Mouse (Mus musculus): ENCODE results near the gene Bmp5. TPM values are rescaled to one million over a fixed set of nuclear protein-coding genes. Genes with fewer than 3 reads are reported as not detected.
A peak's percentile ranks its signal among the peaks of the same experiment; 100 is the strongest.

Bmp5 gene
- polyA plus RNA-seq (2014; fragmentation: Nextera tagmentation; extraction: Ambion mirVana), result 0.50 and 3.7 TPM in 2 replicates

DNA sequence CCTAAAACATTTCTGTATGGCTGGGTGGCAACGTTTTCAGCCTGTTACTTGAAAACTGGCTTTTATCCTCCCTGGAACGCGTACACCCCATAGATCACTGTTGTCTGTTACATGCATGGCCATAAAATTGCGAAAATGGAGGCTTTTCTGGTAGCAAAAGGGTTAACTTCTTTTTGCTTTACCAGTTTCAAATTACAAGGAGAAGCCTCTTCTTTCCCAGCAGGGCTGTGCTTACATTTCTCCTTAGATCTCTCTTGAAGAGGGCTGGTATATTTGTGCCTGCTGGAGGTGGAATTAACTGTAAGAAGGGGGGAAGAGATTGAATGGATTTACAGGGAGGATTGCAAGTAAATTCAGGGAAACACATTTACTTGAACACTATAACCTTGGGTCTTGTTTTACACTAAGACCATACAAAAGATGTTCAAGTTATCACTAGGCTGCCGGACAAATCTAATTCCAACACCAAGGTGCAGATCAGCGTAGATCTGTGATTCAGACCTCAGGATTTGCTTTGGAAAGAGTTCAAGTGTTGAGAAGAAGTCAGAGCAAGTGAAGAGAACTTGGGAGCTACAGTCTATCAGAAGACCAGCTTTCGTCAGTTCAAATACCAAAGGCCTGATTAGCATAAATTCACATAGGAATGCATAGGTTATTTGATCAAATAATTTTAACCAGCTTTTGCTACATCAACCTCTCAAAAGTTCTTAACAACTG lies at the start of gene Bmp5:
Gene Bmp5 (plus strand): TSS at position 236 of the 717 bp plus-strand sequence.
- H3K27me3 ChIP-seq (ENCODE audit: control insufficient read depth, insufficient read depth, low read length), result no peaks in the 10 kb centered on the region
- H3K4me1 ChIP-seq (ENCODE audit: control insufficient read depth, insufficient read depth, low read length), result no peaks in the 10 kb centered on the region; the same call in 1 of the 2 replicates
- H3K4me3 ChIP-seq (replicated peaks; ENCODE audit: low read depth, low read length), result no peak within 1 kb of the TSS
- ATAC-seq (ENCODE audit: low FRiP score, low TSS enrichment) (no peak), DNase-seq (peak; percentile 25)
- H3K36me3 ChIP-seq (ENCODE audit: control insufficient read depth, insufficient read depth, low read length), result no peaks in the 10 kb centered on the region
- no peak within 1 kb of the TSS for H3K4me2 ChIP-seq (ENCODE audit: low read length)
- no peaks in the 10 kb centered on the region for H3K9me3 ChIP-seq (ENCODE audit: control insufficient read depth, low read length)
- no peak within 1 kb of the TSS for H3K27ac ChIP-seq (replicated peaks; ENCODE audit: low read depth, low read length)
- WGBS, result 26% methylated on average over 7 of the region's 7 CpGs
- no peak within 1 kb of the TSS for H3K9ac ChIP-seq (replicated peaks; ENCODE audit: low read length)

DNA sequence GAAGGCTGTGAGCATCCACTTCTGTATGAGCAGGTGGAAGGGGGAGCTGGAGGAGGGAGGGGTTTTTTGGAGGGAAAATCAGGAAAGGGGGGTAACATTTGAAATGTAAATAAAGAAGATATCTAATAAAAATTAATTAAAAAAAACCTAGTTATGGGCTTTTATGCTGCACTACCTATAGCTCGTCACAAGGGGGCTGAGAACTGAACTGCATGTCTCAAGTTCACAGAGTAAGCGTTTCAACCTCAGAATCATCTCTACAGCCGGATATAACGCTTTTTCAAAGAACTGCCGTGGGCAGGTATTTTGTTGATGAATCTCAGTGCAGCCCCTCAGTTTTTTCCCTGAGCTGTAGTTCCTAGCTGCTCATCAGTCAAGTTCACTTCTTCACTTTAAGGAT lies 15.1 kb upstream of the Bmp5 start:
- WGBS, result 32% methylated on average over 5 of the region's 5 CpGs
- no peaks in the 10 kb centered on the region for H3K36me3 ChIP-seq (ENCODE audit: control insufficient read depth, insufficient read depth, low read length)
- DNase-seq, result peak; percentile 67
- no peaks in the 10 kb centered on the region for H3K27me3 ChIP-seq (ENCODE audit: control insufficient read depth, insufficient read depth, low read length)
- H3K4me3 ChIP-seq (replicated peaks; ENCODE audit: low read depth, low read length), result no peak overlapping the region
- no peaks in the 10 kb centered on the region for H3K4me1 ChIP-seq (ENCODE audit: control insufficient read depth, insufficient read depth, low read length)
- no peak overlapping the region for H3K27ac ChIP-seq (replicated peaks; ENCODE audit: low read depth, low read length)
- no peak overlapping the region for H3K4me2 ChIP-seq (ENCODE audit: low read length)
- ATAC-seq (ENCODE audit: low FRiP score, low TSS enrichment), result no peak
- no peaks in the 10 kb centered on the region for H3K9me3 ChIP-seq (ENCODE audit: control insufficient read depth, low read length)
- H3K9ac ChIP-seq (replicated peaks; ENCODE audit: low read length), result no peak overlapping the region

DNA sequence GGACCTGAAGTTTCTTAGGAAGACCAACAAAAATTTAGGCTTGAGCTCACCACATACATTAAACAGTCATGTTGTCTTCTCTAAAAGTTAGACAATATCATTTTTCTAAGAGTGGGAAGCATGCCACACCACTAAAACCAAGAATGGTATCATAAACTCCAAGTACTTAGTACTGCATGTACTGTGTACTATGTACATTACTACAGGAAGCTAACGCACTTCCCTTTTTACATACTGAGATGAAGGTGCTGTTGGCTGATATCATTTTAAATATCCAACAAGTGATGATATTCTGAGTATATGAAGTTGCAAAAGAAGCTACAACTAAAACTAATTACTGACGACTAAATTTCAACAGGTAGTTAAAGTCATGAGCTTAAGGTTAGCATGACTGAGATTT lies 13.6 kb upstream of the Bmp5 start:
- Histone ChIP-seq H3K27me3 (ENCODE audit: control insufficient read depth, insufficient read depth, low read length) (no peaks in the 10 kb centered on the region), H3K27ac (replicated peaks; ENCODE audit: low read depth, low read length) (no peak overlapping the region), H3K36me3 (ENCODE audit: control insufficient read depth, insufficient read depth, low read length) (no peaks in the 10 kb centered on the region), H3K9ac (replicated peaks; ENCODE audit: low read length) (no peak overlapping the region), H3K4me1 (ENCODE audit: control insufficient read depth, insufficient read depth, low read length) (no peaks in the 10 kb centered on the region), H3K9me3 (ENCODE audit: control insufficient read depth, low read length) (no peaks in the 10 kb centered on the region), H3K4me2 (ENCODE audit: low read length) (no peak overlapping the region), H3K4me3 (replicated peaks; ENCODE audit: low read depth, low read length) (no peak overlapping the region)
- no peak for ATAC-seq (ENCODE audit: low FRiP score, low TSS enrichment)
- WGBS, result 95% methylated on average over 2 of the region's 2 CpGs
- no peak for DNase-seq

DNA sequence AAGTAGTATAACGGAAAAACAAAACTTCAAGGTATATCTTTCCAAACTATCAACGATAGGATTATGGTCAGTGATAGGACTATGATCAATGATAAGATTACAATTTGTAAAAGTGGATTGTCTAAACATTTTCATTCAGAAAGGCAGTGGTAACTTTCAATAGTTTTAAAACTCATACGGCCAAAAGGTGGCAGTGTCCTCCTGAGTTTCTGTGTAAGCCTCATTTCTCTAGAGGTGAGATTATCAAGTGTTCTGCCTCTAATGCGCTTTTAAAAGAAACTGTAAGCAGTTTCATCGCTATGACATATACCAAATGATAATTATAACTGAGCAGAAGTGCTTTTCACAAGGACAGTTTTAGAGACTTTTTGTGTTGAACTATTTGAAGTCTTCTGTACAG lies 12.7 kb upstream of the Bmp5 start:
- no peaks in the 10 kb centered on the region for H3K4me1 ChIP-seq (ENCODE audit: control insufficient read depth, insufficient read depth, low read length)

DNA sequence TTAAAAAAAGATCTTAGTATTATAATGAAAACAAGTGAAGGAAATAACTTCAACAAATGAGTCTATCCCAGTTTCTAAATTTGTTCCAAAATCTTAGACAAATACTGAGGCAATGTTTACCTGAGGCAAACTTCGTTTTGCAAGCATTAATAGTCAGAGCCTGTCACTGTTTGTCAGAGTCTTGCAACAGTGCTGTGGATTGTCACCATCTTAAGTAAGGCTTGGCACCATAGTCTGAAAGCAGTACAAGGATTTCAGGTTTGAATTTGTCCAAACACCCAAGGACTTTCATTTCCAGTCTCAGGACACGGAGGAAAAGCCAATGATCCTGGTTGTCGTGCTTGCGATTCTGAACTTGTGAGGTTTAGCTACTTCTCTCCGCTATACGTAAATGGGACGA lies 10.4 kb upstream of the Bmp5 start:
- no peaks in the 10 kb centered on the region for H3K4me1 ChIP-seq (ENCODE audit: control insufficient read depth, insufficient read depth, low read length)
- DNase-seq, result no peak
- 92% methylated on average over 7 of the region's 7 CpGs for WGBS
- no peak overlapping the region for H3K4me3 ChIP-seq (replicated peaks; ENCODE audit: low read depth, low read length)
- H3K27me3 ChIP-seq (ENCODE audit: control insufficient read depth, insufficient read depth, low read length), result no peaks in the 10 kb centered on the region
- no peaks in the 10 kb centered on the region for H3K9me3 ChIP-seq (ENCODE audit: control insufficient read depth, low read length)
- ATAC-seq (ENCODE audit: low FRiP score, low TSS enrichment), result no peak
- H3K4me2 ChIP-seq (ENCODE audit: low read length), result no peak overlapping the region
- H3K9ac ChIP-seq (replicated peaks; ENCODE audit: low read length), result no peak overlapping the region
- no peaks in the 10 kb centered on the region for H3K36me3 ChIP-seq (ENCODE audit: control insufficient read depth, insufficient read depth, low read length)
- H3K27ac ChIP-seq (replicated peaks; ENCODE audit: low read depth, low read length), result no peak overlapping the region

More for the DNA sequence above, 12.7 kb upstream of the Bmp5 start:
- Histone ChIP-seq H3K9me3 (ENCODE audit: control insufficient read depth, low read length) (no peaks in the 10 kb centered on the region), H3K4me2 (ENCODE audit: low read length) (no peak overlapping the region), H3K36me3 (ENCODE audit: control insufficient read depth, insufficient read depth, low read length) (no peaks in the 10 kb centered on the region), H3K27me3 (ENCODE audit: control insufficient read depth, insufficient read depth, low read length) (no peaks in the 10 kb centered on the region), H3K27ac (replicated peaks; ENCODE audit: low read depth, low read length) (no peak overlapping the region), H3K4me3 (replicated peaks; ENCODE audit: low read depth, low read length) (no peak overlapping the region), H3K9ac (replicated peaks; ENCODE audit: low read length) (no peak overlapping the region)
- ATAC-seq (ENCODE audit: low FRiP score, low TSS enrichment) (no peak), DNase-seq (peak; percentile 85)
- 36% methylated on average over 5 of the region's 5 CpGs for WGBS

DNA sequence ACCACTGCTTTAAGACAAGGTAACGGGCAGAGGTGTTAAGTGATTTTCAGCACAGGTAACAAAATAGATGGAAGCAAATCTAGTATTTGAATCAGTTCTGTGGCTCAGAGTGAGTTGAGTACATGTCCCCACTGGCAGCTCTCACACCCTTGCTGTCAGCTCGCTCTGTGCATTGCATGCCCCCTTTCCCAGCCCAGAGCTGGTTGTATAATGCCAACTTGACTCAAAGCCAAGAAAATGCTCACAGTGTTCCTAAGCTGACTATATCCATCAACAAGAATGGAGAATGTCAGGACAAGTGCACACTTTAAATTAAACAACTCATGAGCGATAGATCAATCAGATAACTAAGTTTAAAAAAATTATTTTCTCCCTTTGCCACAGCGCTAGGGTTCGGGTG lies 8.6 kb upstream of the Bmp5 start:
- Histone ChIP-seq H3K36me3 (ENCODE audit: control insufficient read depth, insufficient read depth, low read length) (no peaks in the 10 kb centered on the region), H3K9me3 (ENCODE audit: control insufficient read depth, low read length) (no peaks in the 10 kb centered on the region), H3K27ac (replicated peaks; ENCODE audit: low read depth, low read length) (no peak overlapping the region), H3K4me2 (ENCODE audit: low read length) (no peak overlapping the region), H3K4me3 (replicated peaks; ENCODE audit: low read depth, low read length) (no peak overlapping the region), H3K4me1 (ENCODE audit: control insufficient read depth, insufficient read depth, low read length) (no peaks in the 10 kb centered on the region), H3K9ac (replicated peaks; ENCODE audit: low read length) (no peak overlapping the region), H3K27me3 (ENCODE audit: control insufficient read depth, insufficient read depth, low read length) (no peaks in the 10 kb centered on the region)
- DNase-seq, result no peak
- no peak for ATAC-seq (ENCODE audit: low FRiP score, low TSS enrichment)
- 92% methylated on average over 5 of the region's 5 CpGs for WGBS

- Histone ChIP-seq H3K9ac (replicated peaks; ENCODE audit: low read length) (no peak overlapping the region), H3K36me3 (ENCODE audit: control insufficient read depth, insufficient read depth, low read length) (no peaks in the 10 kb centered on the region), H3K27ac (replicated peaks; ENCODE audit: low read depth, low read length) (no peak overlapping the region), H3K27me3 (ENCODE audit: control insufficient read depth, insufficient read depth, low read length) (no peaks in the 10 kb centered on the region), H3K4me3 (replicated peaks; ENCODE audit: low read depth, low read length) (no peak overlapping the region), H3K4me2 (ENCODE audit: low read length) (no peak overlapping the region), H3K9me3 (ENCODE audit: control insufficient read depth, low read length) (no peaks in the 10 kb centered on the region), H3K4me1 (ENCODE audit: control insufficient read depth, insufficient read depth, low read length) (no peaks in the 10 kb centered on the region)
- 67% methylated on average over 3 of the region's 3 CpGs for WGBS
- ATAC-seq (ENCODE audit: low FRiP score, low TSS enrichment) (no peak), DNase-seq (no peak)
These were observed 6.1 kb upstream of the Bmp5 start for GRCm38 (mm10) chr9:75769042-75769441.

DNA sequence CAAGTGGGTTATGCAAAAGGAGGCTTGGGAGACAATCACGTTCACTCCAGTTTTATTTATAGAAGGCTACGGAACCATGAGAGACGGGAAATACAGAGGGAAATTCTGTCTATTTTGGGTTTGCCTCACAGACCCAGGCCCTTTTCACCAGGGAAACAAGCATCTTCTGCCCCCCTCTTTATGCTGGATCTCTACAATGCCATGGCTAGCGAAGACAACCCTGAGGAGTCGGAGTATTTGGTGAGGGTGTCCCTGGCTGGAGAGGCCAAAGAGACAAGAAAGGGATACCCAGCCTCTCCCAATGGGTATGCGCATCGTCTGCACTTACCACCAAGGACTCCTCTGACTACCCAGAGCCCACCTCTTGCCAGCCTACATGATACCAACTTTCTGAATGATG lies 989 bp downstream of the Bmp5 start:
- no peak overlapping the region for H3K4me2 ChIP-seq (ENCODE audit: low read length)
- no peak overlapping the region for H3K27ac ChIP-seq (replicated peaks; ENCODE audit: low read depth, low read length)
- no peaks in the 10 kb centered on the region; the same call in 1 of the 2 replicates for H3K4me1 ChIP-seq (ENCODE audit: control insufficient read depth, insufficient read depth, low read length)
- no peaks in the 10 kb centered on the region for H3K27me3 ChIP-seq (ENCODE audit: control insufficient read depth, insufficient read depth, low read length)
- H3K36me3 ChIP-seq (ENCODE audit: control insufficient read depth, insufficient read depth, low read length), result no peaks in the 10 kb centered on the region
- H3K4me3 ChIP-seq (replicated peaks; ENCODE audit: low read depth, low read length), result no peak overlapping the region
- no peak for DNase-seq
- ATAC-seq (ENCODE audit: low FRiP score, low TSS enrichment), result no peak
- WGBS, result 39% methylated on average over 7 of the region's 7 CpGs
- no peaks in the 10 kb centered on the region for H3K9me3 ChIP-seq (ENCODE audit: control insufficient read depth, low read length)
- no peak overlapping the region for H3K9ac ChIP-seq (replicated peaks; ENCODE audit: low read length)

- Histone ChIP-seq H3K9me3 (ENCODE audit: control insufficient read depth, low read length) (no peaks in the 10 kb centered on the region), H3K4me3 (replicated peaks; ENCODE audit: low read depth, low read length) (no peak overlapping the region), H3K27ac (replicated peaks; ENCODE audit: low read depth, low read length) (no peak overlapping the region), H3K36me3 (ENCODE audit: control insufficient read depth, insufficient read depth, low read length) (no peaks in the 10 kb centered on the region), H3K27me3 (ENCODE audit: control insufficient read depth, insufficient read depth, low read length) (no peaks in the 10 kb centered on the region), H3K4me1 (ENCODE audit: control insufficient read depth, insufficient read depth, low read length) (no peaks in the 10 kb centered on the region; the same call in 1 of the 2 replicates), H3K9ac (replicated peaks; ENCODE audit: low read length) (no peak overlapping the region), H3K4me2 (ENCODE audit: low read length) (no peak overlapping the region)
- DNase-seq (no peak), ATAC-seq (ENCODE audit: low FRiP score, low TSS enrichment) (no peak)
- WGBS, result 70% methylated on average over 9 of the region's 9 CpGs
These were observed 3.7 kb downstream of the Bmp5 start for GRCm38 (mm10) chr9:75778762-75779346.
